Mouse (Mus musculus) liver, adult 2 months (tissue): ENCODE data around the gene Scnn1g.

Experiments
- CTCF ChIP-seq: fragments of 200-500 bp; IDR thresholded peaks from 2 replicates; pipeline ENCODE4 v1.5.1; 2011; ENCODE audit warnings: low read depth, low read length, control low read depth
- POLR2A ChIP-seq: fragments of 200-500 bp; IDR thresholded peaks from 2 replicates; pipeline ENCODE4 v1.6.1; 2011; ENCODE audit warnings: low read length, control low read depth; ENCODE audit not compliant: insufficient read depth; ENCODE audit errors: extremely low read depth

DNA sequence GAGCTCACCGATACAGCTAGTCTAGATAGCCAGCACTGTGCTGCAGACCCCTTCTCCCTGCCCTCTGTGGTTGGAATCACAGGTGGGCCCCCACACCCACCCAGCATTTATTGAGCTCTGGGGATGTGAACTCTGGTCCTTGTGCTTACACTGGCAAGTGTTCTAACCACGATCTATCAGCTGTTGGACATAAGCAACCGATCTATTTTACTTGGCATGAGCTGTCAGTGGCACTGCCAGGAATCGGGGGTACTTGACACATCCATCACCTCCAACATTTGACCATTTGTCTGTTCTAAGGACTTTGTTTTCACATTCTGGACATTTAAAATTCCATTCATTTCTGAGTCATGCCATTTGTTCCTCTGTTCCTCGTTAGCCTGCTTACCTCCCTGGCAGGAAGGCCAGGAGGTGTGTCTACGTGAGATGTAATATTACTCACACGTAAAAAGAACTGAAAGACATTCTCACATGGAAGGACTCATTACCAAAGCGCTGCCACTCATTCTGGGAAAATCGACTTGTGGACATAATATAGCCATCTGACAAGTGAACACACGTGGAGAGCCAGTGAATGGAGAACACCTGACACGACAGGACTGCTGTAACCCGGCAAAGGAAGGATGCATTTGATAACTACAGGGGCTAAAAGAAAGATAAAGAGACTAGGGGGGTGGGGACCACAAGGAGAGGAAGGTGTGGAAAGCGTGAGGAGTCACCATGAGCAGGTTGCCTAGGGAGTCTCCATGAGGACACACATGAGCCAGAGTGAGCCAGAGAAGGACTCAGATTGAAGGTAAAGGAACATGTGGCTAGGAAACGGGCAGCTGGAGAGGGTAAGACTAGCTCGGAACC lies 73.7 kb downstream of the Scnn1g start:
- TF ChIP-seq CTCF (no peak), POLR2A (no peak)
